Mouse (Mus musculus): ENCODE data around the gene Taok1. TPM values are rescaled to one million over a fixed set of nuclear protein-coding genes. Genes with fewer than 3 reads are reported as not detected.

Gene Taok1
- total RNA-seq, 2 experiments from 2014 or later: 62.0 to 62.8 TPM

DNA sequence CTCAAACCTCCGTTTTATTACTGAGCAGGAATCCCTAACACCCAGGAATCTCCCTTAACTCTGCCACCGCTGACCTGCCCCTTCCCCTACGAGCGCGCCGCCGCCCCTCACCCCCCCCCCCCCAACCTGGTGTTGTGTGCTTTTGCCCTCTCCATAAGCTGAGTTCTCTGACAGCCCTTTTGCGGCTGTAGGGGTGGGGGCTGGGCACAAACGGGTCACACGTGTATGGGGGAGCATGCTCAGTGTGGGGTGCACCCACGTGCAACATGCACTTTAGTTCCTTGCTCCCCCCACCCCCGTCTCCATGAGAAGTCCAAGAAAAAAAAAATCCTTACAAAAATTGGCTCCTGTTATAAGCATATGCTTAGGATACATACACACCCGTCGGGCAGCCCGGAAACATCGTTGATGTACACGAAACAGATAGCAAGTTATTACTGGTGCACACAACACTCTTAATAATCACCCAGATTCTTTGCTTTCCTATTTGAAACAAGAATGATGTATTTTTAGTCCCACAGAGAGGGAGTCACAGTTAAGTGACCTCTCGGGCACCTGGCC, 115.2 kb downstream of the Taok1 start:
- no peak for DNase-seq

DNA sequence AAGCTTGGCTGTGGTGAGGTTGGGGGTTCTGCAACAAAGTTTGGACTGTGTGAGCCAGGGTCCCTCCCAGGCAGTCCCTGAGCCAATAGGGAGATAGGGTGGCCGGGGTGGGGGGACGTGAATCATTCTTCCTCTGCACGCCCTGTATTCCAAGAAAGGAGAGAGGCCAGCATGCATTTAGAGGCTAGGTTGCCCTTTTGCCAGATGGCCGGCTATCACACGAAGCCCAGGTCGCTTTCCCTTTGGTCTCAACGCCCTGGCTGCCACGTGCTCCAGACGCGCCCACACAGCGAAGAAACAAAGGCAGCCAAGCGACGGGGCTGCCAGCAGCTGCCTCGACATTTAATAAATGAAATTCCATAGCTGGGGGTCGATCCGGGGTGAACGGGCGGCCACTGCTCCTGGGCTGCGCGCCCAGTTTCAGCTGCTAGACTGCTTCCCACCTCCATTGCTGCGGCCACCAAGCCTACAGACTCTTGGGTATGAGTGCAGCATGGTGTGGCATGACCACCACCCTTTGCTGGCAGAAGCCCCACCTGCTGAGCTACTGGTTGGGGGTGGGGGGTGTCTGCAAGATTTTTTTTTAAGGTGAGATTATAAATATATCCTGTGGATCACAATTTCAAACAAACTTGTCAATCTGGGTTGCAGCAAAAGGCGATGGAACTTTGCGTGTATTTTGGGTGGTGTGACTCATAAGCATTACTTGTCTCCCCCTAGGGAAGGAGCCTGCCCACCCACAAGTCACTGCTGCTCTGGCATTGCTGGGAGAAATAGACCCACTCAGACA, 115.9 kb downstream of the Taok1 start:
- DNase-seq: peak; percentile 84

DNA sequence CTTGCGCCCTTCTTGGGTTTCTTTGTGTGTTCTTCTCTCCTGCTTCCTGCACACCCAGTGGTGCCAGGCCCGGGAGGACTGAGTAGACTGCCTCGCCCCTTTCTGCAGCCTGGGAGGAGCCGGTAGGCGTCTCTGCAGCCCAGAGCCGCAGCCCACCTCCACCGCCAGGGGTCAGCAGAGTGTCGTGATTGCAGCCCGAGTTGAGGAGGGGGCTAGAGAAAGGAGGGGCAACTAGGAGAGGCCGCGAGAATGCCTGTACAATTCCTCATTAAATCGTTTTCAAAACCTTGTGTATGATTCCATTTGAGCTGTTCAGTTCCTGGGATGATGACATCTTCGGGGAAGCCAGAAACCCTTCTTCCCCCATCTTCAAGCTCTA, 116.5 kb downstream of the Taok1 start:
- peak; percentile 96 for DNase-seq

DNA sequence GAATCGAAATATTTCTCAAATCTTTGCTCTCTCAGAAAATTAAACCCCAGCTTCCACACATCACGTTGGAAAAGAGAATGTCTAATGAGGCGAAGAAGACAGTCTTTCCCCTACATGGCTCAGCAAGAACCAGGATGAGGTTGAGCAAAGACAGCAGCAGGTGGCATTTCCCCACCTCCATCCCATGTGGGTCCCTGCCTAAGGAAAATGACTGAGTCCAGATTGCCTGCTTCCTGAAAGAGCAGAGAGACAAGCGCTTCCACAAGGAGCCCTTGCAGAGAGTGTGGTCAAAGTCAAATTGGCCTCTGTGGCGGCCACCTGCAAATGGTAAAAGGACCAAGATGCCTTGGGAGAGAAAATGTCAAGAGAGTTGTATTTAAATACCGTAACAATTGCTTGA, 117.2 kb downstream of the Taok1 start:
- DNase-seq: no peak

DNA sequence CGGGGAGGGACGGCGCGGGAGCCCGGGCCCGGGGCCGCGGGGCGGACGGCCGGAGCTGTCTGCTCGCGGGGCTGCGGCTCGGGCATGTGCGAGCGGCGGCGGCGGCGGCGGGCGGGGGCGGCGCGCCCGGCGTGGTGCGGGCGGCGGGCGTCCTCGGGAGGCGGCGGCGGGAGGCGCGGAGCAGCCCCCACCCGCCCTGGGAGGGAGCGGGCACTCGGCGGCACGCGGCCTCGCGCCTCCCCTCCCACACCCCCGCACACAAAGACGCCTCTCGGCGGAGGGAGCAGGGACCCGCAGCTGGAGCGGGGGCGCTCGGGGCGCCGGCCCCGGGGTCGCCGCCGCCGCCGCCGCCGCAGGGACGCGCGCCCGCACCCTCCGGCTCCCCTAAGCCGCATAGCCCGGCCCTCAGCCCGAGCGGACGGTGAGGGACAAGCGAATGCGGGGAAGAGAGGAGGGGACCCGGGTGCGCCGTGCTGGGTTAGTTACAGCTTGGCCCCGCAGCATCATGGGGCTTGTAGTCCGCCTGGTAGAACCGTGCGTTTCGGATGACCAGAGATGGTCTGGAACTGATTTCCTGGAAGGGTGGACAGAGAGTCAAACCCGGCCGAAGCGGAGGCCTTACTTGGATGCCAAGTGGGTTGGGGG, 117.9 kb downstream of the Taok1 start, which contains the start of gene Ankrd13b:
Gene Ankrd13b, minus strand, starts transcription at position 88 of the 645 bp plus-strand sequence.
- DNase-seq: peak; percentile 75

DNA sequence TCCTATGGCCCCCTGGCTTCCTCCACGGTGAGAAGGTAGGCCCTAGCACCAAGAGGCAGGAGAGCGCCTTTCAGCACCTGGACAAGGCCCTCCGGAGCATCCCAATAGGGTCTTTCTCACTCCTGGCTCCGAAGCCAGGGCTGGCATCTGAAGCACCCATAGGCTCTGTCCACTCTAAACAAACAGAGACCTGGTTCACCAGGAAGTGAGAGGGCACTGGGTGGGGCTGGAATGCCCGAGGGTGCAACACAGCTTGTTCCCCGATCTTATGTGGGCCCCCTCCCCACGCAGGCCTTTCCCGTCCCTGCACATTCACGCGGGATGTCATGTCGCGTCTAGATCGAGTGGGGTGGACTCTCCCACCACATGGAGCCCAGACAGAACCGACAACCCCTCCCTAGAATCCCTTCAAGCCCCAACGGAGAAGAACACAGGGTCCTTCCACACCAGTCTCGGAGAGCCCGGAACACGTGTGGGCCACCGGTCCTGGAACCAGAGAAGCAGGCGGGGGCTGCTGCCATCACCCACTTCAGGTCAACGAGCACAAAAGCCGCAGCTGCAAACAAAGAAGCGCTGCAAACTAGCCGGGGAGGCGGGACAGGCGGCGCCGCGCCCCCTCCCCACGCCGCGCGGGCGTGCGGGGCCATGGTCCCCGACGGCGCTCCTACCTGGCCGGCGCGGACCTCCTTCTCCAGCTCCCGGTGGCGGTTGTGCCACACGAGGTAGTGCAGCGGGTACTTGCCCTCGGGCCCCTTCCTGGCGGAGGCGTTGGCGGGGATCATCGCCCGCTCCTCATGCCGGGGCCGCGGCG, 118.6 kb downstream of the Taok1 start:
- DNase-seq: no peak

DNA sequence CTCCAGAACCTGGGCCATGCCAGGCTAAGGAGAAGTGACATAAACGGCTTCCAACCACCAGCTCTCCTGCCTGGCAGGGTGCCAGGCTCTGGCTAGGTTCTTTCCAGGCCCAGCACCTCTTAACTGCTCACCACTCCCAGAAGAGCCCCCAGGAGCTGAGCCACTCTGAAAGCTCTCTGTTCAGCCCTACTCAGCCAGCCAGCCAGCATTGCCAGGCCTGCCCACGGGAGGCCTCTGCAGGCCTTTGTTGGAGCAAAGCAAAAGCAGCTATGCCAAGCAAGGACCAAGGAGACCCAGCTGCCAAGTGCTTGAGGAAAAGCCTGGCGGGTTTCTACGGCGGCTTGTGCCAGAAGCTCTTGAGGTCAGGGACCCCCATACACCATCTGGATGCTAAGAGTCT, 120.8 kb downstream of the Taok1 start:
- no peak for DNase-seq

DNA sequence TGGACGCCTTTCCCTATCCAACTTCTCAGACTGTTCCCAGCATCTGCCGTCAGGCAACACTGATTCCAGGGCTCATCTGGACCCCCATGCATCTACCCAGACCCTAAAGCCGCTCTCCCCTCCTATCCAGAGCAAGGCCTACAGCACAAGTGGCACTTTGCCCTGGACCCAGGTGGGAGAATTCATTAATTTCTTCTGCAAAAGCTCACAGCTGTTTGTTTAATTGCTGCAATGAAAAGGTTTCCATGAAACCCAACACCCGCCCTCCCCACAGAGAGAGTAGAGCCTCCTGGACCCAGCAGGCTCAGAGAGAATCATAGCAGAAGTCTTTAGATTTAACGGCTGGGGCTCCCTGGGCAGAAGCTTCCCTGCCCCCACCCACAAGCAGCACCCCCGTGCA, 122.4 kb downstream of the Taok1 start:
- no peak for DNase-seq

DNA sequence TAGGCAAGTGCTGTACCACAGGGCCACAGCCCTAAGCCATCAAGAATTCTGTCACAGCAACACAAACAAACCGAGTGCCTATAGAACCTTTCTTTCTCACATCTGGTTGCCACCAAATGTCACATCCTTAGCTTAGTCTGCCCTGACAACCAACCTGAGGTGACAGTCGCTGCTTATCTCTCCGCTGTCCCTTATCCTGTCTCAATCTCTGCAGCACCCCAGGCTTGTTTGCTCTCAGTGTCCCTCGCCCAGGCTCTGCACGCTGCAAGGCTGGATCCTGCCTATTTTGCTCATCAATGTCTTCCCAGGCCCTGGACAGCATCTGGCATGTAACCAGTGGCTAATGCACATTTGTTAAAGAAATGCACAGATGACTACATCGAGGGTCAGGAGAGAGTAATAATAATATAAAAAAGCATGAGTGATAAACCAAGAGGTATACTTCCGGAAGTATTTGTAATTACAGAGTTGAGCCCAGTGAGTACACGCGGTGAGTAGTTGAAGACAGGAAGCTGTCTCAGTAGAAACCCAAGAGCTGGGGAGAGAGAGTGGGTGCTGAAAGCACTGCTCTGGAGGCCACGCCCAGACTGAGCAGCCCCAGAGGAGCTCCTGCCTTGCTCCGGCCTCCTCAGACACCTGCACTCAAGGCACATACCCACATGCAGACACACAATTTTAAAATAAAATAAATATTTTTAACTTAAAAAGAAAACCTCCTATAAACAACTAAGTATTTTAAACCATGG, 123.9 kb downstream of the Taok1 start:
- DNase-seq: no peak

DNA sequence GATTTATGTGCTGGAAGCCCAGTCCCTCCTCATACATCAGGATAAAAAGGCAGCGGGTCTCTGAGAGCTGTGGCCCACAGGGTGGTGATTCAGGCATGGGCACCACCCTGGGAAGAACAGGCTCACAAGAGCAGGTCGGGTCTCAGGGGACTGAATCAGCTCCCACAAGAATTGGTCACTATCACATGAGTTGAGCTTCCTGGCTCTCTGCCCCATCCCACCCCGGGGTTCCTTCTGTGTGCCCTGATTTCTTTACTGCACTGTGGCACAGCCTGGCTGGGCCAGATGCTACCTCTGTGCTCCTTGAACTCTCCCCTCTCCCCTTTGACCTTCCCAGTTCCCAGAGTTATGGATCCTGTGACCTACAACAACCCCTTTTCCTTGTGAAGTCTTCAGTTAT, 124.6 kb downstream of the Taok1 start:
- no peak for DNase-seq

Other genes starting within 250 kb of the Taok1 start
- 100 to 1,000 TPM; 190 to 194 TPM for gene Coro6, start 145.4 kb downstream of the Taok1 start, total RNA-seq (2021)
- gene Ankrd13b, start 118.1 kb downstream of the Taok1 start, total RNA-seq (2021): 10 to 100 TPM; 17.3 to 17.4 TPM
- 10 to 100 TPM; 76.8 to 81.0 TPM for gene Git1, start 114.3 kb downstream of the Taok1 start, total RNA-seq (2021)
- gene Abhd15, start 92.7 kb downstream of the Taok1 start, total RNA-seq (2021): 1 to 10 TPM; 1.4 to 1.5 TPM
- 10 to 100 TPM; 12.0 to 13.7 TPM for gene Trp53i13, start 91.8 kb downstream of the Taok1 start, total RNA-seq (2021)
- not detected for gene Gm10392, start 88.6 kb downstream of the Taok1 start, total RNA-seq (2021)
- 10 to 100 TPM; 61.0 to 62.2 TPM for gene Nufip2, start 78.3 kb upstream of the Taok1 start, total RNA-seq (2021)
- not detected for gene Cryba1, start 117.5 kb upstream of the Taok1 start, total RNA-seq (2021)
- gene Myo18a, start 155.4 kb upstream of the Taok1 start, total RNA-seq (2021): 100 to 1,000 TPM; 244 to 245 TPM
- not detected for gene Gm10277, start 179.9 kb upstream of the Taok1 start, total RNA-seq (2021)